Comparison of ENCODE assay signal across 27 mouse cellular contexts in genomic region chr9:119038574-119038973, GRCm38 (mm10). TPM values are rescaled to one million over a fixed set of nuclear protein-coding genes. Genes with fewer than 3 reads are reported as not detected.
DNase-seq lines count a peak whose midpoint lies in the region; ATAC-seq lines count a peak whose summit lies in the region.
"Had no signal": no experiment of that assay in that cellular context is flagged by ENCODE, and none has a peak within 500 bp of the region (broad histone marks: within the 10 kb centered on the region; RNA-seq: fewer than 3 reads in every experiment).

No protein-coding gene starts in this region.

- ATAC-seq in liver, embryonic 11.5 days (replicated peaks; ENCODE audit: low FRiP score) = peak; percentile 60; the same call in 1 of the 2 replicates
- ATAC-seq in megakaryocyte progenitor cell, adult 5-6 weeks (replicated peaks; ENCODE audit: poor library complexity) = peak; percentile 49
- ATAC-seq: forebrain, embryonic 13.5 days; forebrain, embryonic 16.5 days; hindbrain, postnatal 0 days; inflammation-experienced regulatory T-cells, adult 6 months had no signal

- no peaks in the 10 kb centered on the region for H3K27me3 ChIP-seq in liver, embryonic 11.5 days (replicated peaks; ENCODE audit: control insufficient read depth, insufficient read depth, low read length)
- H3K27me3 ChIP-seq: embryonic facial prominence, embryonic 13.5 days; forebrain, embryonic 13.5 days had no signal

- H3K36me3 ChIP-seq in liver, embryonic 11.5 days (ENCODE audit: control insufficient read depth, insufficient read depth, low read length) = peaks cover 4% of the 10 kb centered on the region
- H3K36me3 ChIP-seq: G1E had no signal

- 59% methylated on average over 3 of the region's 3 CpGs for WGBS in liver, embryonic 11.5 days

- H3K9me3 ChIP-seq in liver, embryonic 11.5 days (ENCODE audit: control insufficient read depth, low read length) = no peaks in the 10 kb centered on the region
- H3K9me3 ChIP-seq: embryonic facial prominence, embryonic 10.5 days; embryonic facial prominence, embryonic 13.5 days; forebrain, embryonic 10.5 days; forebrain, embryonic 13.5 days; hindbrain, embryonic 10.5 days had no signal

- no peak for DNase-seq in liver, embryonic 11.5 days (ENCODE audit: low spot score)
- DNase-seq in liver = no peak
- DNase-seq in c-Kit-positive CD71-positive TER-119-negative erythroid progenitor cells, embryonic 14.5 days (ENCODE audit: low read depth) = peak; percentile 10
- DNase-seq in heart, postnatal 4 days = no peak
- no peak for DNase-seq in right cerebral cortex, postnatal 36 days (ENCODE audit: low spot score in 2 of 2)
- DNase-seq: adrenal gland, adult 2 months; adrenal gland, postnatal 14 days; cerebellum, adult 11-12 months; cerebellum, adult 8-10 months; cerebellum, postnatal 10 days; cerebellum, postnatal 36 days; embryo, embryonic 11 days; gastrocnemius, adult 2 months; gastrocnemius, postnatal 14 days; heart, adult 11 months had no signal

- no peak overlapping the region for H3K4me3 ChIP-seq in liver, embryonic 11.5 days (ENCODE audit: low read depth, low read length)
- H3K4me3 ChIP-seq: embryonic facial prominence, embryonic 10.5 days; embryonic facial prominence, embryonic 13.5 days; forebrain, embryonic 10.5 days; forebrain, embryonic 13.5 days; gastrocnemius, adult 2 months; hindbrain, embryonic 10.5 days had no signal

- H3K9ac ChIP-seq in liver, embryonic 11.5 days (ENCODE audit: low read depth, low read length) = no peak overlapping the region
- H3K9ac ChIP-seq: embryonic facial prominence, embryonic 13.5 days; forebrain, embryonic 13.5 days; hindbrain, embryonic 14.5 days had no signal

- H3K4me2 ChIP-seq in liver, embryonic 11.5 days = no peak overlapping the region
- H3K4me2 ChIP-seq: embryonic facial prominence, embryonic 13.5 days; forebrain, embryonic 13.5 days; heart, embryonic 11.5 days; hindbrain, embryonic 14.5 days had no signal

- no peaks in the 10 kb centered on the region for H3K4me1 ChIP-seq in liver, embryonic 11.5 days (replicated peaks; ENCODE audit: control insufficient read depth, insufficient read depth, low read length)

- no peak overlapping the region for H3K27ac ChIP-seq in liver, embryonic 11.5 days (ENCODE audit: low read depth, low read length)
- H3K27ac ChIP-seq: embryonic facial prominence, embryonic 10.5 days; embryonic facial prominence, embryonic 13.5 days; forebrain, embryonic 10.5 days; forebrain, embryonic 13.5 days; gastrocnemius, adult 2 months; hindbrain, embryonic 10.5 days; hindbrain, embryonic 14.5 days; hindbrain, postnatal 0 days had no signal

RNA-seq across cellular contexts. Expression of gene Vill, which starts 14.0 kb away (rescaled TPM):
- polyA plus RNA-seq in liver, embryonic 11.5 days (2014; fragmentation: Nextera tagmentation; extraction: Ambion mirVana) = 20.0 and 22.7 TPM in 2 replicates
- 9.2 and 10.8 TPM in 2 replicates for total RNA-seq in megakaryocyte progenitor cell, adult 5-6 weeks (2015)
- total RNA-seq in megakaryocyte progenitor cell, adult 5-6 weeks (2017) = 34.4 and 37.7 TPM in 2 replicates
- total RNA-seq in heart, postnatal 4 days (2021) = 1 to 10 TPM; 4.5 to 5.4 TPM
- total RNA-seq: G1E had no signal
- polyA plus RNA-seq: G1E had no signal

RNA-seq across cellular contexts. Expression of gene Plcd1, which starts 54.7 kb away (rescaled TPM):
- 4.9 and 5.5 TPM in 2 replicates for polyA plus RNA-seq in liver, embryonic 11.5 days (2014; fragmentation: Nextera tagmentation; extraction: Ambion mirVana)
- total RNA-seq in megakaryocyte progenitor cell, adult 5-6 weeks (2015) = not detected in 2 replicates
- total RNA-seq in megakaryocyte progenitor cell, adult 5-6 weeks (2017) = 0.14 and 0.29 TPM in 2 replicates
- total RNA-seq in heart, postnatal 4 days (2021) = 10 to 100 TPM; 16.3 to 20.1 TPM
- total RNA-seq: G1E had no signal
- polyA plus RNA-seq: G1E had no signal

Comparison
In these comparisons a context has a peak if more than half of its experiments do, and no peak if none do; other contexts are left out.
1. RNA of gene Plcd1, which starts 54.7 kb away (total RNA-seq): 16.3 to 20.1 TPM in heart, postnatal 4 days; 0.14 to 0.29 TPM in megakaryocyte progenitor cell, adult 5-6 weeks; every median in the first group is over 10 times any median in the second.